Mouse (Mus musculus) liver, embryonic 14.5 days (tissue): ENCODE data around the gene Radil. TPM values are rescaled to one million over a fixed set of nuclear protein-coding genes. Genes with fewer than 3 reads are reported as not detected.

Source experiments
- ATAC-seq: fragments of 200-750 bp; cut with Nextera tagmentation; 2 replicates; pipeline ENCODE4 v1.8.0; 2017; ENCODE audit warnings: moderate number of reproducible peaks, mild to moderate bottlenecking, moderate library complexity; ENCODE audit not compliant: insufficient read depth
- DNase-seq, 3 experiments: peaks; one replicate each; pipeline ENCODE4 v3.0.0-alpha.2; 2012 to 2013; ENCODE audit warnings: low read depth in 3 of 3, low spot score in 3 of 3
- H3K27ac ChIP-seq: fragments of 300-500 bp; sonication (generic); 2 replicates; pipeline ENCODE4 v1.5.1; 2014; ENCODE audit warnings: moderate library complexity, mild to moderate bottlenecking, control low read depth, inconsistent platforms
- H3K27me3 ChIP-seq: fragments of 300-500 bp; sonication (generic); 2 replicates; pipeline ENCODE4 v1.6.1; 2014; ENCODE audit warnings: mild to moderate bottlenecking, low read length, moderate library complexity; ENCODE audit not compliant: control insufficient read depth, insufficient read depth
- H3K36me3 ChIP-seq: fragments of 300-500 bp; sonication (generic); replicated peaks from 2 replicates; pipeline ENCODE4 v1.6.1; 2014; ENCODE audit warnings: low read depth; ENCODE audit not compliant: control insufficient read depth, insufficient read depth
- H3K4me1 ChIP-seq, 2 experiments: fragments of 200-500 bp in 1 of 2; fragments of 300-500 bp in 1 of 2; sonication (generic) in 1 of 2; replicated peaks; 2 replicates each; pipeline ENCODE4 v1.6.1; 2012 to 2014; ENCODE audit warnings: antibody characterized with exemption in 1 of 2, inconsistent platforms in 1 of 2, low read length in 1 of 2; ENCODE audit not compliant: control insufficient read depth in 2 of 2, insufficient read depth in 2 of 2
- H3K4me2 ChIP-seq: fragments of 300-500 bp; sonication (generic); 2 replicates; pipeline ENCODE4 v1.6.1; 2014; ENCODE audit warnings: low read depth, mild to moderate bottlenecking, control low read depth, moderate library complexity
- H3K4me3 ChIP-seq, 2 experiments: fragments of 200-500 bp in 1 of 2; fragments of 300-500 bp in 1 of 2; sonication (generic) in 1 of 2; 2 replicates each; pipeline ENCODE4 v1.5.1; 2012 to 2014; ENCODE audit warnings: low read depth in 2 of 2, low read length in 2 of 2, mild to moderate bottlenecking in 2 of 2, control low read depth in 1 of 2, inconsistent platforms in 1 of 2, moderate library complexity in 1 of 2; ENCODE audit not compliant: insufficient read depth in 1 of 2
- H3K9ac ChIP-seq: fragments of 300-500 bp; sonication (generic); replicated peaks from 2 replicates; pipeline ENCODE4 v1.6.1; 2014; ENCODE audit warnings: mild to moderate bottlenecking, control low read depth, moderate library complexity
- H3K9me3 ChIP-seq: fragments of 300-500 bp; sonication (generic); 2 replicates; pipeline ENCODE4 v1.6.1; 2016; ENCODE audit warnings: low read length, mixed read lengths; ENCODE audit not compliant: control insufficient read depth
- CTCF ChIP-seq: IDR thresholded peaks from 2 replicates; pipeline ENCODE4 v1.5.1; 2016; ENCODE audit warnings: antibody characterized with exemption, low read depth, control low read depth
- EP300 ChIP-seq: IDR thresholded peaks from 2 replicates; pipeline ENCODE4 v1.6.1; 2016; ENCODE audit warnings: antibody characterized with exemption, low read depth
- WGBS: fragments of 180-500 bp; shearing (Covaris S2); extraction: QIAGEN DNeasy Blood & Tissue Kit; methylation state at CpG from one replicate; pipeline ENCODE4 v1.1.7; 2014; ENCODE audit not compliant: insufficient replicate concordance; 5-methylcytosine and 5-hydroxymethylcytosine counted together
- polyA plus RNA-seq, 2 experiments: library from polyadenylated mRNA; depleted of rRNA in 1 of 2; stranded (reverse) in 1 of 2; unstranded in 1 of 2; fragments of >200 nt; fragmentation: Nextera tagmentation in 1 of 2; extraction: Ambion mirVana in 1 of 2; gene quantifications; 2 replicates each; pipeline versions ENCODE4 v1.2.1 to v1.2.3; 2012 to 2014

Gene Radil
- polyA plus RNA-seq, 2 experiments = 0.03 to 0.05 TPM

DNA sequence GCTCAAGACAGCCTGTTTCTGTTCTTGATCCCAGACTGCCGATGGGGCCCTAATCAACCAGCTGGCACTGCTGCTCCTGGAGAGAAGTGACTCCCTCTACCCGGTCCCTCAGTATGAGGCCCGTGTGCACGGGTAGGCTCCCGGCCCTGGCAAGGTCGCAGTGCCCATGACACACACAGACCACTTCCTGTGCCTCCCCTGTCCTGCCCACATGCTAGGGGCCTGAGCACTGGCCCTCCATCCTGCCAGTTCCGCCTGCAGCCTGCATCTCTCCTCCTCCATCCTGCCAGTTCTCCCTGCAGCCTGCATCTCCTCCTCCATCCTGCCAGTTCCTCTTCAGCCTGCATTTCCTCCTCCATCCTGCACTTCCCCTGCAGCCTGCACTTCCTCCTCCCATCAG lies 75.2 kb downstream of the Radil start:
- no peak for TF ChIP-seq EP300
- no peak for TF ChIP-seq CTCF
- no peak overlapping the region for H3K27ac ChIP-seq
- H3K4me3 ChIP-seq = no peak overlapping the region
- ATAC-seq (no peak), DNase-seq (no peak)
- WGBS = 45% methylated on average over 7 of the region's 7 CpGs
- H3K9me3 ChIP-seq = no peaks in the 10 kb centered on the region
- H3K9ac ChIP-seq = no peak overlapping the region
- H3K27me3 ChIP-seq = no peaks in the 10 kb centered on the region
- no peaks in the 10 kb centered on the region for H3K4me1 ChIP-seq
- no peaks in the 10 kb centered on the region for H3K36me3 ChIP-seq
- H3K4me2 ChIP-seq = no peak overlapping the region

DNA sequence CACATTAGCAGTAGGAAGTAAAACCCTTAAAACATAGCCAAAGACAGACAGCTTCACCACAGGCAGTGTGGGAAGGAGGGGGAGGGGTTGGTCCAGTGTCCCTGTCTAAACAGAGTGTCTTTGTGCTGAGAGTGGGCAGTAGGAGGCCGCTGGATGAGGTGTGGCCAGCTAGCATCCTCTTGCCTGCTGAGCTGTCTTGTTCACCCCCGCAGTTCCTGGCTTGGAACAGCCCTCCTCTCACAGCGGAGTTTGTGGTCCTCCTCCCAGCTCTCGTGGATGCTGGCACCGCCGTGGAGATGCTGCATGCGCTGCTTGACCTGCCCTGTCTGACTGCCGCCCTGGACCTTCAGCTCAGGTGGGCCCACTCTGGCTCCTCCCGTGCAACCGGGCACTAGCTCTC lies 77.2 kb downstream of the Radil start:
- H3K4me3 ChIP-seq = no peak overlapping the region
- no peaks in the 10 kb centered on the region for H3K27me3 ChIP-seq
- no peak overlapping the region for H3K9ac ChIP-seq
- H3K36me3 ChIP-seq = 0 out of 2 replicates have a peak, but pooled peaks cover 2% of the 10 kb centered on the region
- H3K9me3 ChIP-seq = no peaks in the 10 kb centered on the region
- ATAC-seq (no peak), DNase-seq (no peak)
- 78% methylated on average over 10 of the region's 10 CpGs for WGBS
- H3K4me2 ChIP-seq = no peak overlapping the region
- H3K27ac ChIP-seq = no peak overlapping the region
- H3K4me1 ChIP-seq = no peaks in the 10 kb centered on the region
- TF ChIP-seq CTCF (no peak), EP300 (no peak)

DNA sequence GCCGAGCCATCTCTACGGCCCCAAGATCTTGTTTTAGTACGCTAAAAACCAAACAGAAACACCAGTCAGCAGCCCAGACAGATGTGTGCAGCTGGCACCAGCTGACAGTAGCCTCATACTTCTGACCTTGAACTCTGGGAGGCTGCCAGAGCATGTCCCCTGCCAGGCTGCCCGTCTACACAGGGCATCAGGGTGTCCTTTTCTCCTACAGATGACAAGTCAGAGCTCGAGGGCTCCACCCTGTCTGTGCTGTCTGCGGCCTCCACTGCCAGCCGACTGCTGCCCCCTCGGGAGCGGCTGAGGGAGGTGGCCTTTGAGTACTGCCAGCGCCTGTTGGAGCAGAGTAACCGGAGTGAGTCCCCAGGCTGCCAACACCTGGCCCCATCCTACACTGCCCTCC lies 81.1 kb downstream of the Radil start:
- Histone ChIP-seq H3K9ac (no peak overlapping the region), H3K27ac (no peak overlapping the region), H3K27me3 (no peaks in the 10 kb centered on the region), H3K36me3 (peaks cover 2% of the 10 kb centered on the region; the same call in 1 of the 2 replicates), H3K4me2 (no peak overlapping the region), H3K4me3 (no peak overlapping the region), H3K9me3 (no peaks in the 10 kb centered on the region), H3K4me1 (peaks cover 2% of the 10 kb centered on the region in 2 experiments)
- WGBS = 84% methylated on average over 11 of the region's 11 CpGs
- TF ChIP-seq CTCF (no peak), EP300 (no peak)
- DNase-seq (no peak), ATAC-seq (no peak)

DNA sequence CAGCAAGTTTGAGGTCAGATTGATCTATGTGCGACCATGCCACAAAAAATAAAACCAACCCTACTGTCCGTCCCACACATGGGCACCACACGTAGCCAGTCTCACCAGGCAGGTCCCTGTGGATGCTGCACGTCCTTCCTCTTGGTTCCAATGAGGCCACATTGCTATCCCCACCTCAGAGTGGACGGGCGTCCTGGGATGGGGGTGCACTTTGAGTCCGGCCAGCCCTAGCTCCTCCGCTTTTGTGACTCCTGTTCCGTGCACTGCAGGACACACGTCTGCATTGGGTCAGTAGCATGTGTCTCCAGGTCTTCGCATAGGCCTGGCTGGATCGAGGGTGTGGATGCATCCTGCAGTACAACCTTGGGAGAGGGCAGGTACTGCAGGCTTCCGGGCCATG lies 82.5 kb downstream of the Radil start:
- H3K27me3 ChIP-seq = no peaks in the 10 kb centered on the region
- H3K4me2 ChIP-seq = no peak overlapping the region
- no peak for DNase-seq
- no peak overlapping the region for H3K27ac ChIP-seq
- peaks cover 2% of the 10 kb centered on the region; the same call in 1 of the 2 replicates for H3K36me3 ChIP-seq
- peaks cover 4 to 9% of the 10 kb centered on the region in 2 experiments for H3K4me1 ChIP-seq
- ATAC-seq = no peak
- no peak overlapping the region for H3K4me3 ChIP-seq
- H3K9ac ChIP-seq = no peak overlapping the region
- WGBS = 79% methylated on average over 13 of the region's 13 CpGs
- H3K9me3 ChIP-seq = no peaks in the 10 kb centered on the region
- TF ChIP-seq CTCF = no peak
- TF ChIP-seq EP300 = no peak

DNA sequence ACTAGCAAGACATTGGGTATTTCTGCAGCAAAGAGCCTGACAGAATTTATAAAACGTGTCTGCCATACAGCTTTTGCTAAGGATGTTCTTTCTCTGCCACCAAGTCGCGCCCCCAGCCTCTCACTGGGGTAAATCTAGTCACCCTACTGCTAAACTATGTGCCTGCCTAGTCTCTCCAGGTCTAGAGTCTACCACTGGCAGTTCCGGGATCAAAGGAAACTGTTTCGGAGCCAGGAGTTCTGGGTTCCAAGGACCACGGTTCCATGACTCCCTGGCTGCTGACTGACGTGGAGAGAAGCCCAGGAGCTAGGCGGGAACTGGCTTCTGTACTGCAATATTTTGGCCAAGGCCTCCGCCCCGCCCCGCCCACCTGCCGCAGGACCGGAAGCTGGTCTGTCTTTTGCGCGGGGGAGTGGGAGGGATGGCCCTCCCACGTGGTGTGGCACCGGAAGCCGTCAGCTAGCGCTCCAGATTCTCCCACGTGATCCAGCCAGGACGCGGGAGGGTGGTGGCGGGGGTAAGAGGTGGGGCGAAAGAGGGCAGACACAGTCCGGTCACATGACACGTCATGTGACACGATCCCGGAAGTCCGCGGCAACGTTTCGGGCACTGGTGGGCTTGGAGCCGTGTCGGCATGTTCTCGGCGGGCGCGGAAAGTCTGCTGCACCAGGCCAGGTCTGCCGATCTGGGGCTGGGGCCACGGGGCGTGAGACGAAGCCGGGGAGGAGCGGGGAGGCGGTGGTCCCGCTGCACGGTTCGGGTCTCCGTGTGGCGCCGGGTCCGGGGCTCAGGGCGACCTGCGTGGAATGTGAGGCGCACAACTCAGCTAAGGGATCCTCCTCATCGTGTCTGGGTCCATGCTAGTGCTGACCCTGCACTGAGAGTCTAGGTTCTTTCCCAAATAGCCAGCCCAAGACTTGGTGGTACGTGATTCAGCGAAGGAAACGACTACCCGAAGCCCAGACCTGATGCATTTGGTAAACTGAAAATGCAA lies 87.1 kb downstream of the Radil start, which contains the start of gene Ap5z1:
Gene Ap5z1, plus strand, starts transcription at position 484 of the 994 bp plus-strand sequence.
- peak within 1 kb of the TSS; percentile 64 for H3K27ac ChIP-seq
- H3K9me3 ChIP-seq = no peaks in the 10 kb centered on the region
- DNase-seq (peak; percentile 94 to 96 (median 94)), ATAC-seq (peak; percentile 92)
- TF ChIP-seq EP300 = no peak
- no peak for TF ChIP-seq CTCF
- H3K4me1 ChIP-seq = peaks cover 7 to 13% of the 10 kb centered on the region in 2 experiments
- 2% methylated on average over 59 of the region's 60 CpGs for WGBS
- no peaks in the 10 kb centered on the region; the same call in 1 of the 2 replicates for H3K36me3 ChIP-seq
- peak within 1 kb of the TSS; percentile 76 for H3K4me2 ChIP-seq
- no peaks in the 10 kb centered on the region for H3K27me3 ChIP-seq
- peak within 1 kb of the TSS; percentile 92 for H3K9ac ChIP-seq
- H3K4me3 ChIP-seq = peak within 1 kb of the TSS; percentile 93 to 95
